Comparison of ENCODE assay signal across 24 mouse cellular contexts in the genomic region with DNA sequence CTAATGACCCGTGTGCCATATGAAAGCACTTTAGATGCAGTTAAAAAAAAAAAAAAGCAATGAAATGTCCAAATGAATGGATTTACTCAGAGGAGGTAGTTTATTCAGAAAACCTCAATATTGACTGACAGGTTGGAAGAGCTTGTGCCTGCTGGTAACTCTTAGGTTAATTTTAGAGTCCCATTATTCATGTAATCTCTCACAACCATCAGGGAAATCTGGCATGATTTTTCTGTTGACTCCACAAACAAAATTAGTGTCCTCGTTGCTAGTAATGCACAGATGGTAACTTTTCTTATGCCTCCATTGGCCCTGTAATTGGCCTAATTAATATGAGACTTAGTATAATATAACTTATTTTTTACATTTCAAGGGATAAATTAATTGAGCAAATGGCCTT.
DNase-seq lines count a peak whose midpoint lies in the region; ATAC-seq and TF ChIP-seq lines count a peak whose summit lies in the region.
"Had no signal": no experiment of that assay in that cellular context is flagged by ENCODE, and none has a peak within 500 bp of the region (broad histone marks: within the 10 kb centered on the region; RNA-seq: fewer than 3 reads in every experiment).

No protein-coding gene starts in this region.

- H3K27me3 ChIP-seq in embryonic facial prominence, embryonic 11.5 days (ENCODE audit: control insufficient read depth, insufficient read depth, low read length): no peaks in the 10 kb centered on the region
- H3K27me3 ChIP-seq in embryonic facial prominence, embryonic 10.5 days (replicated peaks; ENCODE audit: low read depth, poor library complexity, severe bottlenecking): no peaks in the 10 kb centered on the region
- H3K27me3 ChIP-seq in forebrain, embryonic 15.5 days: no peaks in the 10 kb centered on the region
- no peaks in the 10 kb centered on the region for H3K27me3 ChIP-seq in forebrain, embryonic 10.5 days (ENCODE audit: poor library complexity, severe bottlenecking)
- H3K27me3 ChIP-seq in kidney, adult 2 months (replicated peaks; ENCODE audit: control insufficient read depth, insufficient read depth, low read length): no peaks in the 10 kb centered on the region
- H3K27me3 ChIP-seq: heart, embryonic 12.5 days; heart, embryonic 15.5 days had no signal

- no peak overlapping the region for H3K4me2 ChIP-seq in embryonic facial prominence, embryonic 11.5 days (ENCODE audit: low read depth, low read length)
- H3K4me2 ChIP-seq in forebrain, embryonic 15.5 days (replicated peaks): no peak overlapping the region
- H3K4me2 ChIP-seq: heart, embryonic 12.5 days; heart, embryonic 15.5 days; hindbrain, embryonic 14.5 days had no signal

- H3K4me3 ChIP-seq in embryonic facial prominence, embryonic 11.5 days (ENCODE audit: low read depth, low read length): no peak overlapping the region
- H3K4me3 ChIP-seq in embryonic facial prominence, embryonic 10.5 days: no peak overlapping the region
- no peak overlapping the region for H3K4me3 ChIP-seq in forebrain, embryonic 15.5 days
- H3K4me3 ChIP-seq in forebrain, embryonic 10.5 days: no peak overlapping the region
- H3K4me3 ChIP-seq in kidney, adult 2 months (ENCODE audit: insufficient read depth, low read depth, low read length): no peak overlapping the region
- H3K4me3 ChIP-seq: heart, embryonic 12.5 days; heart, embryonic 15.5 days had no signal

- whole genome bisulfite sequencing in embryonic facial prominence, embryonic 11.5 days: 56% methylated on average over 2 of the region's 2 CpGs
- 66% methylated on average over 2 of the region's 2 CpGs for WGBS in embryonic facial prominence, embryonic 10.5 days
- 27% methylated on average over 2 of the region's 2 CpGs for WGBS in forebrain, embryonic 15.5 days
- WGBS in forebrain, embryonic 10.5 days: 86% methylated on average over 2 of the region's 2 CpGs
- 73% methylated on average over 2 of the region's 2 CpGs for WGBS in kidney, adult 2 months

- H3K27ac ChIP-seq in embryonic facial prominence, embryonic 11.5 days (replicated peaks; ENCODE audit: low read depth, low read length): no peak overlapping the region
- no peak overlapping the region for H3K27ac ChIP-seq in embryonic facial prominence, embryonic 10.5 days (replicated peaks)
- no peak overlapping the region for H3K27ac ChIP-seq in forebrain, embryonic 15.5 days (replicated peaks)
- no peak overlapping the region for H3K27ac ChIP-seq in forebrain, embryonic 10.5 days
- H3K27ac ChIP-seq in kidney, adult 2 months (ENCODE audit: insufficient read depth, low read depth, low read length): no peak overlapping the region
- H3K27ac ChIP-seq: heart, embryonic 15.5 days; hindbrain, embryonic 14.5 days; hindbrain, postnatal 0 days had no signal

- no peaks in the 10 kb centered on the region for H3K4me1 ChIP-seq in embryonic facial prominence, embryonic 11.5 days (ENCODE audit: control insufficient read depth, insufficient read depth, low read length)
- no peaks in the 10 kb centered on the region for H3K4me1 ChIP-seq in embryonic facial prominence, embryonic 10.5 days
- no peaks in the 10 kb centered on the region for H3K4me1 ChIP-seq in forebrain, embryonic 15.5 days
- no peaks in the 10 kb centered on the region for H3K4me1 ChIP-seq in forebrain, embryonic 10.5 days
- no peaks in the 10 kb centered on the region for H3K4me1 ChIP-seq in kidney, adult 2 months (ENCODE audit: control insufficient read depth, insufficient read depth, low read length)
- H3K4me1 ChIP-seq: heart, embryonic 12.5 days; heart, embryonic 15.5 days had no signal

- no peak overlapping the region for H3K9ac ChIP-seq in embryonic facial prominence, embryonic 11.5 days (replicated peaks; ENCODE audit: low read length)
- H3K9ac ChIP-seq in forebrain, embryonic 15.5 days (replicated peaks): no peak overlapping the region
- H3K9ac ChIP-seq: heart, embryonic 12.5 days; heart, embryonic 15.5 days; hindbrain, embryonic 14.5 days had no signal

- TF ChIP-seq POLR2A in kidney, adult 2 months (IDR thresholded peaks at IDR 0.05; ENCODE audit: low read depth, low read length): no peak

- H3K36me3 ChIP-seq in embryonic facial prominence, embryonic 11.5 days (replicated peaks; ENCODE audit: control insufficient read depth, insufficient read depth, low read depth, low read length): no peaks in the 10 kb centered on the region
- H3K36me3 ChIP-seq in embryonic facial prominence, embryonic 10.5 days (replicated peaks): no peaks in the 10 kb centered on the region
- no peaks in the 10 kb centered on the region for H3K36me3 ChIP-seq in forebrain, embryonic 15.5 days
- no peaks in the 10 kb centered on the region for H3K36me3 ChIP-seq in forebrain, embryonic 10.5 days (replicated peaks)
- no peaks in the 10 kb centered on the region for H3K36me3 ChIP-seq in kidney, adult 2 months (ENCODE audit: control insufficient read depth, insufficient read depth, low read length)
- H3K36me3 ChIP-seq: heart, embryonic 12.5 days; heart, embryonic 15.5 days had no signal

- no peaks in the 10 kb centered on the region for H3K9me3 ChIP-seq in embryonic facial prominence, embryonic 11.5 days (replicated peaks; ENCODE audit: control insufficient read depth, low read length)
- H3K9me3 ChIP-seq in embryonic facial prominence, embryonic 10.5 days: no peaks in the 10 kb centered on the region
- H3K9me3 ChIP-seq in forebrain, embryonic 15.5 days: no peaks in the 10 kb centered on the region
- no peaks in the 10 kb centered on the region for H3K9me3 ChIP-seq in forebrain, embryonic 10.5 days
- H3K9me3 ChIP-seq: heart, embryonic 12.5 days; heart, embryonic 15.5 days had no signal

- no peak for TF ChIP-seq CTCF in kidney, adult 2 months (conservative IDR thresholded peaks at IDR 0.05; ENCODE audit: insufficient read depth, insufficient read length, low read depth, low read length)

- intact Hi-C loops in left cerebral cortex, postnatal 25 days (cut with DNase I): no loop called here

- no peak for ATAC-seq in embryonic facial prominence, embryonic 11.5 days (replicated peaks; ENCODE audit: insufficient number of reproducible peaks, low FRiP score, low TSS enrichment, low read depth)
- peak; percentile 68 for ATAC-seq in forebrain, embryonic 15.5 days (replicated peaks)
- ATAC-seq: activated CD4-positive, CD25-positive, alpha-beta regulatory T cell, adult 4 months; hindbrain, postnatal 0 days; inflammation-experienced regulatory T-cells, adult 6 months; intestine, postnatal 0 days had no signal

- peak; percentile 8 for DNase-seq in embryonic facial prominence, embryonic 11.5 days (ENCODE audit: low spot score)
- DNase-seq in embryonic facial prominence, embryonic 10.5 days (ENCODE audit: low spot score): no peak
- DNase-seq in forebrain, embryonic 10.5 days (ENCODE audit: extremely low spot score, low spot score): no peak
- peak; percentile 3 for DNase-seq in layer of hippocampus, adult 9-11 months
- DNase-seq in layer of hippocampus, adult 8-10 months (ENCODE audit: low spot score in 2 of 2): no peak
- DNase-seq in kidney, adult 2 months: no peak
- DNase-seq in left cerebral cortex, postnatal 25 days (ENCODE audit: low spot score in 2 of 2): no peak
- DNase-seq: adrenal gland, adult 8-10 months; adrenal gland, postnatal 25 days; cerebellum, adult 11 months; cerebellum, adult 9-11 months; cerebellum, postnatal 25 days; gastrocnemius, postnatal 25 days; heart, adult 18-20 months; heart, postnatal 14 days; heart, postnatal 4 days had no signal

Comparison
In these comparisons a context has a peak if more than half of its experiments do, and no peak if none do; other contexts are left out.
1. DNase-seq: peak in embryonic facial prominence, embryonic 11.5 days (single experiment) and layer of hippocampus, adult 9-11 months (single experiment); none in embryonic facial prominence, embryonic 10.5 days (single experiment), forebrain, embryonic 10.5 days (single experiment), layer of hippocampus, adult 8-10 months (0 of 2), kidney, adult 2 months (single experiment) and left cerebral cortex, postnatal 25 days (0 of 2).